Mouse (Mus musculus) liver, embryonic 15.5 days (tissue): ENCODE results near the gene Cbx1. TPM values are rescaled to one million over a fixed set of nuclear protein-coding genes. Genes with fewer than 3 reads are reported as not detected.
"Not testable (repeated sequence)": the region's sequence is repeated elsewhere in the genome, so short reads cannot be mapped to it uniquely, and the experiment has no call there.

Source experiments
- ATAC-seq: fragments of 200-750 bp; cut with Nextera tagmentation; 2 replicates; pipeline ENCODE4 v1.8.0; 2017; ENCODE audit warnings: moderate number of reproducible peaks, mild to moderate bottlenecking, moderate library complexity; ENCODE audit not compliant: insufficient read depth
- H3K27ac ChIP-seq: fragments of 300-500 bp; sonication (generic); replicated peaks from 2 replicates; pipeline ENCODE4 v1.5.1; 2015; ENCODE audit warnings: mild to moderate bottlenecking, inconsistent platforms
- H3K27me3 ChIP-seq: fragments of 300-500 bp; sonication (generic); 2 replicates; pipeline ENCODE4 v1.6.1; 2015; ENCODE audit warnings: mild to moderate bottlenecking, inconsistent platforms
- H3K36me3 ChIP-seq: fragments of 300-500 bp; sonication (generic); replicated peaks from 2 replicates; pipeline ENCODE4 v1.6.1; 2015; ENCODE audit warnings: moderate library complexity, mild to moderate bottlenecking, inconsistent platforms
- H3K4me1 ChIP-seq: fragments of 300-500 bp; sonication (generic); replicated peaks from 2 replicates; pipeline ENCODE4 v1.6.1; 2015; ENCODE audit warnings: inconsistent platforms
- H3K4me2 ChIP-seq: fragments of 300-500 bp; sonication (generic); 2 replicates; pipeline ENCODE4 v1.6.1; 2015; ENCODE audit warnings: moderate library complexity, mild to moderate bottlenecking, inconsistent platforms
- H3K4me3 ChIP-seq: fragments of 300-500 bp; sonication (generic); replicated peaks from 2 replicates; pipeline ENCODE4 v1.5.1; 2015; ENCODE audit warnings: mild to moderate bottlenecking, inconsistent platforms
- H3K9ac ChIP-seq: fragments of 300-500 bp; sonication (generic); 2 replicates; pipeline ENCODE4 v1.6.1; 2015; ENCODE audit warnings: moderate library complexity, mild to moderate bottlenecking, inconsistent platforms
- H3K9me3 ChIP-seq: fragments of 300-500 bp; sonication (generic); replicated peaks from 2 replicates; pipeline ENCODE4 v1.6.1; 2016; ENCODE audit warnings: inconsistent platforms
- WGBS: fragments of 180-500 bp; shearing (Covaris S2); methylation state at CpG from one replicate; pipeline ENCODE4 v1.1.7; 2015; ENCODE audit warnings: mixed read lengths; ENCODE audit not compliant: insufficient replicate concordance; 5-methylcytosine and 5-hydroxymethylcytosine counted together
- polyA plus RNA-seq: library from polyadenylated mRNA; unstranded; fragments of >200 nt; fragmentation: Nextera tagmentation; extraction: Ambion mirVana; gene quantifications from 2 replicates; pipeline ENCODE4 v1.2.1, GENCODE M21; 2015

Gene Cbx1
- polyA plus RNA-seq, 1 experiment from 2014 or later: 29.8 TPM

- no peak overlapping the region for H3K4me3 ChIP-seq
- H3K27ac ChIP-seq: no peak overlapping the region
- ATAC-seq: no peak
- no peaks in the 10 kb centered on the region for H3K27me3 ChIP-seq
- H3K36me3 ChIP-seq: peaks cover 53% of the 10 kb centered on the region
- H3K9ac ChIP-seq: no peak overlapping the region
- 76% methylated on average over 13 of the region's 13 CpGs for WGBS
- H3K4me2 ChIP-seq: no peak overlapping the region
- H3K9me3 ChIP-seq: no peaks in the 10 kb centered on the region
- peaks cover 28% of the 10 kb centered on the region for H3K4me1 ChIP-seq
Observed at GRCm38 (mm10) chr11:96795491-96795890, 6.6 kb downstream of the Cbx1 start.

GRCm38 (mm10) chr11:96796081-96796480 lies 7.2 kb downstream of the Cbx1 start:
- Histone ChIP-seq H3K4me3 (no peak overlapping the region), H3K36me3 (peaks cover 56% of the 10 kb centered on the region), H3K4me2 (no peak overlapping the region), H3K27ac (no peak overlapping the region), H3K4me1 (peaks cover 22% of the 10 kb centered on the region), H3K27me3 (no peaks in the 10 kb centered on the region), H3K9ac (no peak overlapping the region), H3K9me3 (no peaks in the 10 kb centered on the region)
- no peak for ATAC-seq
- WGBS: 80% methylated on average over 2 of the region's 2 CpGs

DNA sequence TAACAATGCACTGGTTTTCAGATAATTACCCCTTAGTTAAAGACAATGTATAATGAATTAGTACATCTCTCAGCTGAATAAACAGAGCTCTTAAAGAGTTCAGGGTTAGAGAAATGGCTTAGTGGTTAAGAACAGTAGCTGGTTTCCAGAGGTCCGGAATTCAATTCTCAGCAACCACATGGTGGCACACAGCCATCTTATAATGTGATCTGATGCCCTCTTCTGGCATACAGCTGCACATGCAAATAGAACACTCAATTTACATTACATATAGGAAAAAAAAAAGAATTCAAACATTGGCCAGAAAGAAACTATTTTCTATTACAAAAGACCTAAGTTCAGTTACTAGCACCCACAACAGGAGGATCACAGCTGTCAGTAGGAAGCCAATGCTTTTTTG lies 7.7 kb downstream of the Cbx1 start:
- WGBS: 60% methylated on average over 1 of the region's 1 CpGs
- Histone ChIP-seq H3K4me1 (peaks cover 19% of the 10 kb centered on the region), H3K4me3 (no peak overlapping the region), H3K4me2 (no peak overlapping the region), H3K27ac (no peak overlapping the region), H3K36me3 (peaks cover 55% of the 10 kb centered on the region), H3K9ac (no peak overlapping the region), H3K27me3 (no peaks in the 10 kb centered on the region), H3K9me3 (no peaks in the 10 kb centered on the region)
- ATAC-seq: no peak

DNA sequence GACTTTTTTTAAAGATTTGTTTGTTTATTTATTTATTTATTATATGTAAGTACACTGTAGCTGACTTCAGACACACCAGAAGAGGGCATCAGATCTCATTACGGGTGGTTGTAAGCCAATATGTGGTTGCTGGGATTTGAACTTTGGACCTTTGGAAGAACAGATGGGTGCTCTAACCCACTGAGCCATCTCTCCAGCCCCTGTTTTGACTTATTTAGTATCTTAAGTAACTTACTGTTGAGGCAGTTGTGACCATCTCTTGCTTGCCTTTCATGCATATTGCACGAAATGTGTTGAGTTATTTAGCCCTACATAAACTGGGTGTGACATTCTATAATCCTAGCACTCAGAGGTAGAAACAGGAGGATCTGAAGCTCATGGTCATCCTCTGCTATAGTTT lies 10.6 kb downstream of the Cbx1 start:
- Histone ChIP-seq H3K27me3 (no peaks in the 10 kb centered on the region), H3K36me3 (peaks cover 74% of the 10 kb centered on the region), H3K4me2 (no peak overlapping the region), H3K9me3 (no peaks in the 10 kb centered on the region), H3K9ac (no peak overlapping the region), H3K27ac (no peak overlapping the region), H3K4me3 (no peak overlapping the region), H3K4me1 (peaks cover 11% of the 10 kb centered on the region)
- WGBS: 79% methylated on average over 2 of the region's 2 CpGs
- no peak for ATAC-seq

- no peaks in the 10 kb centered on the region for H3K27me3 ChIP-seq
- WGBS: 62% methylated on average over 5 of the region's 5 CpGs
- H3K4me1 ChIP-seq: no peaks in the 10 kb centered on the region
Observed at GRCm38 (mm10) chr11:96805606-96806005, 16.7 kb downstream of the Cbx1 start.

GRCm38 (mm10) chr11:96808066-96808465 lies 19.1 kb downstream of the Cbx1 start:
- no peak overlapping the region for H3K4me3 ChIP-seq
- no peak for ATAC-seq
- no peaks in the 10 kb centered on the region for H3K27me3 ChIP-seq

More at GRCm38 (mm10) chr11:96805606-96806005, 16.7 kb downstream of the Cbx1 start:
- no peak overlapping the region for H3K27ac ChIP-seq
- H3K4me2 ChIP-seq: no peak overlapping the region
- H3K36me3 ChIP-seq: peaks cover 95% of the 10 kb centered on the region
- no peak overlapping the region for H3K4me3 ChIP-seq
- H3K9me3 ChIP-seq: no peaks in the 10 kb centered on the region
- no peak overlapping the region for H3K9ac ChIP-seq
- no peak for ATAC-seq

GRCm38 (mm10) chr11:96809562-96810235 lies 20.8 kb downstream of the Cbx1 start:
- no peak for ATAC-seq
- WGBS: 80% methylated on average over 6 of the region's 6 CpGs
- Histone ChIP-seq H3K4me2 (no peak overlapping the region), H3K27ac (no peak overlapping the region), H3K9ac (no peak overlapping the region), H3K9me3 (no peaks in the 10 kb centered on the region), H3K36me3 (peaks cover 82% of the 10 kb centered on the region), H3K4me3 (no peak overlapping the region), H3K4me1 (no peaks in the 10 kb centered on the region), H3K27me3 (no peaks in the 10 kb centered on the region)

More at GRCm38 (mm10) chr11:96808066-96808465, 19.1 kb downstream of the Cbx1 start:
- no peaks in the 10 kb centered on the region for H3K9me3 ChIP-seq
- 41% methylated on average over 1 of the region's 1 CpGs for WGBS
- no peak overlapping the region for H3K4me2 ChIP-seq
- peaks cover 95% of the 10 kb centered on the region for H3K36me3 ChIP-seq
- H3K4me1 ChIP-seq: no peaks in the 10 kb centered on the region
- no peak overlapping the region for H3K27ac ChIP-seq
- H3K9ac ChIP-seq: no peak overlapping the region

DNA sequence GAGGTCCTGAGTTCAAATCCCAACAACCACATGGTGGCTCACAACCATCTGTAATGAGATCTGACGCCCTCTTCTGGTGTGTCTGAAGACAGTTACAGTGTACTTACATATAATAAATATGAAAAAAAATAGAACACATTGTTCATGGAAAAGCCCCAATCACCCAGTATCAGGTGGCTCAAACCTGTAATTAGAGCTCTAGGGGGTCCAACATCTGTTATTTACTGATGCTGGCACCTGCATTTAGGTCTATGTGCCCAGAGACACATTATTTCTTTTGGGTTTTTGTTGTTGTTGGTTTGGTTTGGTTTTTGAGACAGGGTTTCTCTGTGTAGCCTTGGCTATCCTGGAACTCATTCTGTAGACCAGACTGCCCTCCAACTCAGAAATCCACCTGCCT lies 22.3 kb downstream of the Cbx1 start:
- ATAC-seq, H3K27ac ChIP-seq, H3K9me3 ChIP-seq, H3K27me3 ChIP-seq, H3K4me2 ChIP-seq, H3K4me3 ChIP-seq, H3K9ac ChIP-seq, H3K4me1 ChIP-seq: not testable (repeated sequence)
- peaks cover 80% of the 10 kb centered on the region for H3K36me3 ChIP-seq
- WGBS: 83% methylated on average over 1 of the region's 1 CpGs

DNA sequence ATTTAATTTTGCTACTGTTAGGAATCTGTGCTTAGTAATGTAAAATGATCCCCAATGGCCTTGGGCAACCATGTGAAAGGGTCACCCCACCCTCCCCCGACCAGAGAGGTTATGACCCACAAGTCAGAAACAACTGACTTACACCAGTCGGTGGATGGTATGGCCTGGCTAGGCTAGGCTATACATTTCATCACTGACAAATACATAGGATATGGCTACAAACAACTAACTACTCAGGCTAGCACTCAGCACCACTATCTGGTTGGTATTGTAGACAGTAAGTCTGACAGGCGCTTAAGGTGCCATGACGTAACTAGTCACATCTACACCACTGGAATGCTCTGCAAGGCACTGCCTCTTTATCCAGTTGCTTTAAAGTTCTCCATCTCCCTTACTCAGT lies 24.5 kb downstream of the Cbx1 start:
- Histone ChIP-seq H3K27me3 (no peaks in the 10 kb centered on the region), H3K27ac (no peak overlapping the region), H3K9me3 (no peaks in the 10 kb centered on the region), H3K36me3 (peaks cover 83% of the 10 kb centered on the region), H3K4me1 (no peaks in the 10 kb centered on the region), H3K9ac (no peak overlapping the region), H3K4me3 (no peak overlapping the region), H3K4me2 (no peak overlapping the region)
- 80% methylated on average over 4 of the region's 4 CpGs for WGBS
- ATAC-seq: no peak

DNA sequence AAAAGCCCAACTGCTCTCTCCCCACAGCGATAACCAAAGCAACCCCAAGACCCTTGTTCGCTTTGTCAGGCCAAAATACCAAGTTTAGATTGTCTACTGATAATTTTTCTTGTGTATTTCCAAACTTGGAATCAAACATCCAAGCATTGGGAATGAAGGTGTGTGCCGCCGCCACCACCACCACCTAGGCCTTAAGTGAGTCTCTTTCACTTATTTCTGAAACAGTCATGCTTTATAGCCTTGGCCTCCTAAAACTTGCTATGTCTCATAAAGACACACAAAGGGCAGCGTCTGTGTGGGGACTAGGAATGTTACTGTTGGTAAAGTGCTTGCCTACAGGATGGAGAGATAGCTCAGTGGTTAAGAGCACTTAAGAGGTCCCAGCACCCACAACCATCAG lies 25.0 kb downstream of the Cbx1 start:
- H3K9me3 ChIP-seq: no peaks in the 10 kb centered on the region
- WGBS: 89% methylated on average over 5 of the region's 5 CpGs
- H3K27me3 ChIP-seq: no peaks in the 10 kb centered on the region
- no peak overlapping the region for H3K27ac ChIP-seq
- no peak overlapping the region for H3K9ac ChIP-seq
- H3K4me2 ChIP-seq: no peak overlapping the region
- H3K4me1 ChIP-seq: no peaks in the 10 kb centered on the region
- ATAC-seq: no peak
- peaks cover 83% of the 10 kb centered on the region for H3K36me3 ChIP-seq
- H3K4me3 ChIP-seq: no peak overlapping the region

- 67% methylated on average over 2 of the region's 2 CpGs for WGBS
- Histone ChIP-seq H3K27ac (no peak overlapping the region), H3K36me3 (peaks cover 83% of the 10 kb centered on the region)
Observed at GRCm38 (mm10) chr11:96814443-96814842, 25.5 kb downstream of the Cbx1 start.

GRCm38 (mm10) chr11:96815895-96816294 lies 27.0 kb downstream of the Cbx1 start:
- H3K4me3 ChIP-seq: no peak overlapping the region
- no peak for ATAC-seq
- 90% methylated on average over 2 of the region's 2 CpGs for WGBS
- no peaks in the 10 kb centered on the region for H3K27me3 ChIP-seq
- no peak overlapping the region for H3K27ac ChIP-seq
- H3K36me3 ChIP-seq: peaks cover 83% of the 10 kb centered on the region
- H3K9me3 ChIP-seq: no peaks in the 10 kb centered on the region
- H3K9ac ChIP-seq: no peak overlapping the region
- H3K4me2 ChIP-seq: no peak overlapping the region
- no peaks in the 10 kb centered on the region for H3K4me1 ChIP-seq

More at GRCm38 (mm10) chr11:96814443-96814842, 25.5 kb downstream of the Cbx1 start:
- H3K4me3 ChIP-seq: no peak overlapping the region
- H3K27me3 ChIP-seq: no peaks in the 10 kb centered on the region
- no peak overlapping the region for H3K4me2 ChIP-seq
- ATAC-seq: no peak
- H3K9me3 ChIP-seq: no peaks in the 10 kb centered on the region
- H3K9ac ChIP-seq: no peak overlapping the region
- H3K4me1 ChIP-seq: no peaks in the 10 kb centered on the region
